Mouse (Mus musculus): Measurements from ENCODE around the gene Arhgap20. TPM values are rescaled to one million over a fixed set of nuclear protein-coding genes. Genes with fewer than 3 reads are reported as not detected.

The Arhgap20 gene
- 9.5 and 9.7 TPM in 2 replicates for polyA plus RNA-seq (2015; fragmentation: Nextera tagmentation; extraction: Ambion mirVana)

- H3K4me1 ChIP-seq (replicated peaks; ENCODE audit: control insufficient read depth, insufficient read depth, low read length) = peaks cover 9% of the 10 kb centered on the region; the same call in 1 of the 2 replicates
- peak within 1 kb of the TSS; percentile 94 for H3K4me2 ChIP-seq (ENCODE audit: low read depth, low read length)
- H3K27me3 ChIP-seq (ENCODE audit: control insufficient read depth, insufficient read depth, low read depth, low read length) = peaks cover 3% of the 10 kb centered on the region; the same call in 1 of the 2 replicates
- 0% methylated on average over 62 of the region's 77 CpGs for WGBS
- H3K4me3 ChIP-seq (ENCODE audit: low read length) = peak within 1 kb of the TSS; percentile 77
- peak within 1 kb of the TSS; percentile 81 for H3K9ac ChIP-seq (ENCODE audit: low read length)
- peak; percentile 96 for ATAC-seq (ENCODE audit: low read depth)
- no peaks in the 10 kb centered on the region for H3K9me3 ChIP-seq (ENCODE audit: control insufficient read depth, low read length)
- H3K27ac ChIP-seq (ENCODE audit: low read length) = peak within 1 kb of the TSS; percentile 84
- H3K36me3 ChIP-seq (ENCODE audit: control insufficient read depth, insufficient read depth, low read length) = no peaks in the 10 kb centered on the region
Measured at GRCm38 (mm10) chr9:51764921-51765416, at the start of gene Arhgap20. TSS of gene Arhgap20 (plus strand) at chr9:51765337.

DNA sequence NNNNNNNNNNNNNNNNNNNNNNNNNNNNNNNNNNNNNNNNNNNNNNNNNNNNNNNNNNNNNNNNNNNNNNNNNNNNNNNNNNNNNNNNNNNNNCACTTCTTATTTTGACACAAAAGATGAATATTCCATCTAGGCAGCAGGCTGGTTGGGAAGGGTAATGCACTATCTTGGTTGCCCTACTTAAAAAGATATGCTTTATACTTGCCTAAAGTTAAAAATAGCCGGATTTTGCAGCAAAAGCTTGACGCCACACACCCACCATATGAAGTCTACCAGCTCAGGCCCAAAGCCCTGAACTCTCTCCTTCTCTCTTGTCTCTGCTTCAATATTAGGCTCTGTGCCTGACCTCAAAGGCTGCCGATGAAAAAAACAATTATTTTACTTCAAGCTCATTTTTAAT is 46.3 kb upstream of the Arhgap20 start:
- no peaks in the 10 kb centered on the region for H3K36me3 ChIP-seq (ENCODE audit: control insufficient read depth, insufficient read depth, low read length)
- 90% methylated on average over 3 of the region's 3 CpGs for WGBS
- H3K9me3 ChIP-seq (ENCODE audit: control insufficient read depth, low read length) = no peaks in the 10 kb centered on the region
- no peak for ATAC-seq (ENCODE audit: low read depth)
- H3K4me1 ChIP-seq (replicated peaks; ENCODE audit: control insufficient read depth, insufficient read depth, low read length) = peaks cover 3% of the 10 kb centered on the region; the same call in 1 of the 2 replicates
- H3K27ac ChIP-seq (ENCODE audit: low read length) = no peak overlapping the region
- no peaks in the 10 kb centered on the region for H3K27me3 ChIP-seq (ENCODE audit: control insufficient read depth, insufficient read depth, low read depth, low read length)
- H3K4me2 ChIP-seq (ENCODE audit: low read depth, low read length) = no peak overlapping the region
- H3K9ac ChIP-seq (ENCODE audit: low read length) = no peak overlapping the region
- H3K4me3 ChIP-seq (ENCODE audit: low read length) = no peak overlapping the region

DNA sequence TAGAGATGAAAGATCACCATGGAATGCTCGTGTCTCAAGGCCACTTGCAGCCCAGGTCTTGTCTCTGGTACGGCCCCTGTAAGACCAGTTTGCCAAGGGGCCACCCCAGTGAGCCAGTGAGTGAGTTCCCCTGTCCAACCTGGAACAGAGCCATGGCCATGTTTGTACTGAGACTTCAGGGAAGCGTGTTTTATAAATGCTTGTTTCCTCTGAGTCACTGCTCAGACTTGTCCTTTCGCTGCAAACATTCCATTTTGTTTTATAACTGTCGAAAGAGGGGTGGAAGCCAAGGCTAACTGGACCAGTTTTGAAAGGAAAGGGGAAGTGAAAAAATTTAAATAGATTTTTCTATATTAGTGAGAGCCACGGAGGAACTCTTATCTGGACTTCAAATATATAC is 37.2 kb upstream of the Arhgap20 start:
- ATAC-seq (ENCODE audit: low read depth) = peak; percentile 91
- peaks cover 5% of the 10 kb centered on the region for H3K4me1 ChIP-seq (replicated peaks; ENCODE audit: control insufficient read depth, insufficient read depth, low read length)
- no peaks in the 10 kb centered on the region for H3K27me3 ChIP-seq (ENCODE audit: control insufficient read depth, insufficient read depth, low read depth, low read length)
- H3K9ac ChIP-seq (ENCODE audit: low read length) = no peak overlapping the region
- H3K4me3 ChIP-seq (ENCODE audit: low read length) = no peak overlapping the region
- 7% methylated on average over 6 of the region's 6 CpGs for WGBS
- no peak overlapping the region for H3K4me2 ChIP-seq (ENCODE audit: low read depth, low read length)
- no peaks in the 10 kb centered on the region for H3K9me3 ChIP-seq (ENCODE audit: control insufficient read depth, low read length)
- peak overlapping the region; percentile 84 for H3K27ac ChIP-seq (ENCODE audit: low read length)
- no peaks in the 10 kb centered on the region for H3K36me3 ChIP-seq (ENCODE audit: control insufficient read depth, insufficient read depth, low read length)

- Histone ChIP-seq H3K36me3 (ENCODE audit: control insufficient read depth, insufficient read depth, low read length) (no peaks in the 10 kb centered on the region), H3K27ac (ENCODE audit: low read length) (no peak overlapping the region; the same call in 1 of the 2 replicates), H3K9me3 (ENCODE audit: control insufficient read depth, low read length) (no peaks in the 10 kb centered on the region), H3K4me1 (replicated peaks; ENCODE audit: control insufficient read depth, insufficient read depth, low read length) (peaks cover 6% of the 10 kb centered on the region), H3K9ac (ENCODE audit: low read length) (no peak overlapping the region), H3K27me3 (ENCODE audit: control insufficient read depth, insufficient read depth, low read depth, low read length) (no peaks in the 10 kb centered on the region), H3K4me2 (ENCODE audit: low read depth, low read length) (no peak overlapping the region), H3K4me3 (ENCODE audit: low read length) (no peak overlapping the region)
- ATAC-seq (ENCODE audit: low read depth) = no peak
- WGBS = 24% methylated on average over 9 of the region's 9 CpGs
Measured at GRCm38 (mm10) chr9:51735180-51736034, 29.7 kb upstream of the Arhgap20 start.

- H3K4me3 ChIP-seq (ENCODE audit: low read length) = no peak overlapping the region
- H3K27me3 ChIP-seq (ENCODE audit: control insufficient read depth, insufficient read depth, low read depth, low read length) = no peaks in the 10 kb centered on the region
- no peak for ATAC-seq (ENCODE audit: low read depth)
- H3K27ac ChIP-seq (ENCODE audit: low read length) = no peak overlapping the region
- H3K4me1 ChIP-seq (replicated peaks; ENCODE audit: control insufficient read depth, insufficient read depth, low read length) = peaks cover 6% of the 10 kb centered on the region
- WGBS = 66% methylated on average over 5 of the region's 5 CpGs
- H3K4me2 ChIP-seq (ENCODE audit: low read depth, low read length) = no peak overlapping the region
- no peak overlapping the region for H3K9ac ChIP-seq (ENCODE audit: low read length)
- H3K36me3 ChIP-seq (ENCODE audit: control insufficient read depth, insufficient read depth, low read length) = no peaks in the 10 kb centered on the region
- H3K9me3 ChIP-seq (ENCODE audit: control insufficient read depth, low read length) = no peaks in the 10 kb centered on the region
Measured at GRCm38 (mm10) chr9:51736750-51737368, 28.3 kb upstream of the Arhgap20 start.

DNA sequence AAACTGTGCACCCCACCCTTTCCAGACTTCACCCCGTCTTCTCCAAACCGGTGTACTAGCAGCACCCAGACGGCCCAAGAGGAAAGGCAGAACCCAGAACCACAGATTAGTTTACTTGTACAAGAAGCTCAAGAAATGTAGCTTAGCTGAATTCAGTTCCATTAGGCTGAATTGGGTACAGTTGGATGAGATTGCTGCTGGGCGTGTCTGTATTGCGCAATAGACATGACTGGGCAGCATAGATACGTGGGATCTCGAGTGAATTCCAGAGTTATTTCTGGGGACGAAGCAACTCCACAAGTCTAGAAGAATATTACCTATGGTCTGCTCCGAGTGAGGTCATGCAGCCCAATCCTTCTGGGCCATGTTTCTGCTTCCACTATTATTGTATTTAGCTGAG is 26.8 kb upstream of the Arhgap20 start:
- H3K36me3 ChIP-seq (ENCODE audit: control insufficient read depth, insufficient read depth, low read length) = no peaks in the 10 kb centered on the region
- no peak overlapping the region for H3K4me2 ChIP-seq (ENCODE audit: low read depth, low read length)
- no peaks in the 10 kb centered on the region for H3K27me3 ChIP-seq (ENCODE audit: control insufficient read depth, insufficient read depth, low read depth, low read length)
- peaks cover 6% of the 10 kb centered on the region for H3K4me1 ChIP-seq (replicated peaks; ENCODE audit: control insufficient read depth, insufficient read depth, low read length)
- no peaks in the 10 kb centered on the region for H3K9me3 ChIP-seq (ENCODE audit: control insufficient read depth, low read length)
- H3K4me3 ChIP-seq (ENCODE audit: low read length) = no peak overlapping the region
- 80% methylated on average over 9 of the region's 9 CpGs for WGBS
- no peak for ATAC-seq (ENCODE audit: low read depth)
- no peak overlapping the region for H3K27ac ChIP-seq (ENCODE audit: low read length)
- H3K9ac ChIP-seq (ENCODE audit: low read length) = no peak overlapping the region

GRCm38 (mm10) chr9:51739826-51740225 is 25.3 kb upstream of the Arhgap20 start:
- WGBS = 77% methylated on average over 4 of the region's 4 CpGs
- Histone ChIP-seq H3K4me3 (ENCODE audit: low read length) (no peak overlapping the region), H3K27me3 (ENCODE audit: control insufficient read depth, insufficient read depth, low read depth, low read length) (no peaks in the 10 kb centered on the region), H3K36me3 (ENCODE audit: control insufficient read depth, insufficient read depth, low read length) (no peaks in the 10 kb centered on the region), H3K4me1 (replicated peaks; ENCODE audit: control insufficient read depth, insufficient read depth, low read length) (peaks cover 6% of the 10 kb centered on the region), H3K9ac (ENCODE audit: low read length) (no peak overlapping the region), H3K27ac (ENCODE audit: low read length) (no peak overlapping the region), H3K9me3 (ENCODE audit: control insufficient read depth, low read length) (no peaks in the 10 kb centered on the region), H3K4me2 (ENCODE audit: low read depth, low read length) (no peak overlapping the region)
- ATAC-seq (ENCODE audit: low read depth) = no peak

- ATAC-seq (ENCODE audit: low read depth) = peak; percentile 62; the same call in 1 of the 2 replicates
- H3K9me3 ChIP-seq (ENCODE audit: control insufficient read depth, low read length) = no peaks in the 10 kb centered on the region
- H3K4me2 ChIP-seq (ENCODE audit: low read depth, low read length) = no peak overlapping the region
- H3K27me3 ChIP-seq (ENCODE audit: control insufficient read depth, insufficient read depth, low read depth, low read length) = no peaks in the 10 kb centered on the region
- H3K4me3 ChIP-seq (ENCODE audit: low read length) = no peak overlapping the region
- no peaks in the 10 kb centered on the region for H3K36me3 ChIP-seq (ENCODE audit: control insufficient read depth, insufficient read depth, low read length)
- H3K4me1 ChIP-seq (replicated peaks; ENCODE audit: control insufficient read depth, insufficient read depth, low read length) = peaks cover 6% of the 10 kb centered on the region; the same call in 1 of the 2 replicates
- no peak overlapping the region for H3K9ac ChIP-seq (ENCODE audit: low read length)
- 36% methylated on average over 4 of the region's 4 CpGs for WGBS
- H3K27ac ChIP-seq (ENCODE audit: low read length) = no peak overlapping the region
Measured at GRCm38 (mm10) chr9:51750144-51750543, 15.0 kb upstream of the Arhgap20 start.

GRCm38 (mm10) chr9:51761003-51761402 is 4.1 kb upstream of the Arhgap20 start:
- H3K27me3 ChIP-seq (ENCODE audit: control insufficient read depth, insufficient read depth, low read depth, low read length) = peaks cover 3% of the 10 kb centered on the region; the same call in 1 of the 2 replicates
- no peak overlapping the region for H3K9ac ChIP-seq (ENCODE audit: low read length)
- no peaks in the 10 kb centered on the region for H3K36me3 ChIP-seq (ENCODE audit: control insufficient read depth, insufficient read depth, low read length)
- H3K4me1 ChIP-seq (replicated peaks; ENCODE audit: control insufficient read depth, insufficient read depth, low read length) = peaks cover 4% of the 10 kb centered on the region; the same call in 1 of the 2 replicates
- H3K4me2 ChIP-seq (ENCODE audit: low read depth, low read length) = no peak overlapping the region
- no peak overlapping the region for H3K27ac ChIP-seq (ENCODE audit: low read length)
- H3K9me3 ChIP-seq (ENCODE audit: control insufficient read depth, low read length) = no peaks in the 10 kb centered on the region
- WGBS = 72% methylated on average over 2 of the region's 2 CpGs
- no peak for ATAC-seq (ENCODE audit: low read depth)
- no peak overlapping the region for H3K4me3 ChIP-seq (ENCODE audit: low read length)

Measured in lung, embryonic 16.5 days (tissue).